Mouse (Mus musculus) splenic B cell, adult 2 months (primary cell): Measurements from ENCODE around the gene Cks1b.
A peak's percentile ranks its signal among the peaks of the same experiment; 100 is the strongest.

Experiments used
- DNase-seq: peaks from one replicate; pipeline ENCODE4 v3.0.0-alpha.2; 2011; ENCODE audit warnings: low read depth, low spot score
- H3K27me3 ChIP-seq: 2 replicates; pipeline ENCODE4 v1.6.1; 2012; ENCODE audit warnings: mild to moderate bottlenecking, low read length, moderate library complexity, mixed read lengths; ENCODE audit not compliant: control insufficient read depth, poor library complexity, insufficient read depth, severe bottlenecking
- H3K36me3 ChIP-seq: 2 replicates; pipeline ENCODE4 v1.6.1; 2012; ENCODE audit warnings: mild to moderate bottlenecking, low read length, moderate library complexity, mixed read lengths; ENCODE audit not compliant: control insufficient read depth, poor library complexity, insufficient read depth, severe bottlenecking

Cks1b gene

DNA sequence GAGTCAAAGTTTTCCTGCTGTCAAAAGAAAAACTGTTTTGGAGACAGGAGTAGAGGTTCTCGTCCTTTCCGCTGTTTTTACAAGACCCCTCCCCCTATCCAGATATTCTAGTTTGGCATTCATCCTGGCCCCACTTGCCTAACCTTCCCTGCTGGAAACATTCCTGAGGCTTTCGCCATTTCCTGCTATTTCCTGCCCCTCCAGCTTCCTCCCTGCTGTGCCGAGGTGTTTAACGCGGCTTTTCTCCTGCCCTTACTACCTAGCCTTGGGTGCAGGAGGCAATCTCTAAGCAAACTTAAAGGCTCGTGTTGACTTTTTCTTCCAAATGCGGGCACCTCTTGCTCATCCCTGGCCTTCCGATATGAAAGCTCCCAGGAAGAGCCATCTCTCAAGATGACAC lies 1.4 kb upstream of the Cks1b start:
- Histone ChIP-seq H3K36me3 (no peaks in the 10 kb centered on the region), H3K27me3 (no peaks in the 10 kb centered on the region)
- no peak for DNase-seq

GRCm38 (mm10) chr3:89418861-89419250 lies 673 bp upstream of the Cks1b start:
- Histone ChIP-seq H3K36me3 (no peaks in the 10 kb centered on the region), H3K27me3 (no peaks in the 10 kb centered on the region)
- no peak for DNase-seq

GRCm38 (mm10) chr3:89417840-89418169 lies 378 bp downstream of the Cks1b start:
- DNase-seq: no peak
- H3K36me3 ChIP-seq: no peaks in the 10 kb centered on the region
- H3K27me3 ChIP-seq: no peaks in the 10 kb centered on the region

- no peak for DNase-seq
- no peaks in the 10 kb centered on the region for H3K27me3 ChIP-seq
- H3K36me3 ChIP-seq: no peaks in the 10 kb centered on the region
Observed at GRCm38 (mm10) chr3:89417131-89417530, 1.1 kb downstream of the Cks1b start.

DNA sequence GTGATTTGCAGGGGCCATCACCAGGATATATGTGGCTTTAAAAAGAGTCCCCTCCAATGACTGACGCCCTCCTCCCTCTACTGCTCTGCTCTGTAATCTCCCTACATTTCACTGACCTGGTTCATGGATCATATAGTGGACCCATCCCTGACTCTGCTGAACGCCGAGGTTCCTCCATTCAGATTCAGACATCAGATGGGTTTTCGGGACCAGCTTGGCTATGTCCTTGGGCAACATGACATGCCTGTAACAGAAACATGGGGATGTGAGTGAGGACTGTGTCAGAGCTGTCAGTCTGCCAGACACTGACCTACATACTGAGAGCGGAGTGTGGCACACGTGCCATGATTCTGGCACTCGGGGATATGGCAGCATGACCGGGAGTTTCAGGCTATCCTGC lies 2.0 kb downstream of the Cks1b start:
- H3K36me3 ChIP-seq: no peaks in the 10 kb centered on the region
- no peaks in the 10 kb centered on the region for H3K27me3 ChIP-seq
- no peak for DNase-seq

GRCm38 (mm10) chr3:89411490-89412393 lies 6.4 kb downstream of the Cks1b start, which contains the start of gene Flad1:
TSS of gene Flad1 (minus strand) at chr3:89411870.
- peak; percentile 100 for DNase-seq
- Histone ChIP-seq H3K27me3 (no peaks in the 10 kb centered on the region), H3K36me3 (peaks cover 7% of the 10 kb centered on the region; the same call in 1 of the 2 replicates)

- DNase-seq: no peak
- H3K27me3 ChIP-seq: no peaks in the 10 kb centered on the region
- peaks cover 7% of the 10 kb centered on the region; the same call in 1 of the 2 replicates for H3K36me3 ChIP-seq
Observed at GRCm38 (mm10) chr3:89410864-89411263, 7.3 kb downstream of the Cks1b start.

DNA sequence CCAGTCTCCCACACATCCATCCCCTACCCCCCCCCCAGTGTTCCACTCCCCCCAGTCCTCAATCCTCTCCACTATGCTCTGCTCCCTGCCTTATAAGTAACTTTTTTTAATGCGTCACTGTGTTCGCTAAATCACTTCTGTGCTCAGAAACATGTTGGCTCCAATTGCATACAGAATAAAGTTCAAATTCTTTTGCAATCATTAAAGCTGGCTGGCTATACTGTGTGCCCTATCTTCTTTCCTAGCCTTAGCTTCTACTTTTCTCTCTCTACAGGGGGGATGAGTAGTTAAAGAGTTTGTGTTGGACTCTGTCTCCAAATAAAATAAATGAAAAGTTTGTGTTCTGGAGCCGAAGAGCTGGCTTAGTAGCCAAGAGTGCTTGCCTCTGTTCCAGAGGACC lies 8.5 kb downstream of the Cks1b start:
- DNase-seq: no peak
- Histone ChIP-seq H3K27me3 (no peaks in the 10 kb centered on the region), H3K36me3 (peaks cover 10% of the 10 kb centered on the region)

- peaks cover 13% of the 10 kb centered on the region for H3K36me3 ChIP-seq
- H3K27me3 ChIP-seq: no peaks in the 10 kb centered on the region
- no peak for DNase-seq
Observed at GRCm38 (mm10) chr3:89408448-89408847, 9.7 kb downstream of the Cks1b start.

- DNase-seq: no peak
- peaks cover 17% of the 10 kb centered on the region for H3K36me3 ChIP-seq
- H3K27me3 ChIP-seq: no peaks in the 10 kb centered on the region
Observed at GRCm38 (mm10) chr3:89406887-89407286, 11.3 kb downstream of the Cks1b start.

DNA sequence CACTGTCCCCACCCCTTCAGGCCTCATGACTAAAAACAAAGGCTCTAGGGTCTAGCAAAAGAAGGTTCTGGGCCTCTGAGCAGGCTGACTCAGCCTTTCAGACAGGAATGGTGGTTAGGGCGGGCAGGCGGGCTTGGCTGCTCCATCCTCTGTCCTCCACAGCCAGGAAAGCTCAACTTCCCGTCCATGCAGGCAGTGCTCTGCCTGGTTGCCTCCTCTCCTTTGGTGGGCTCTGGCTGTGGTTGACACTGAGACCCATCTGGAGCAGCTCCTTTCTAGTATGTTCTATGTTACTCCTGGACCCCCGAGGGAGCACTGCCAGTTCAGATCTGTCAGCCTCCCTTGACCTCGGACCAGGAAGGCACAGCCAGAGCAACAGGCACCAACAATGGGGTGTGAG lies 15.5 kb downstream of the Cks1b start, which contains the start of gene Lenep:
Lenep (minus strand) TSS at position 101 of the 400 bp plus-strand sequence.
- Histone ChIP-seq H3K27me3 (no peaks in the 10 kb centered on the region), H3K36me3 (peaks cover 15% of the 10 kb centered on the region)
- no peak for DNase-seq

- Histone ChIP-seq H3K27me3 (no peaks in the 10 kb centered on the region), H3K36me3 (peaks cover 15% of the 10 kb centered on the region)
- DNase-seq: no peak
Observed at GRCm38 (mm10) chr3:89401329-89401728, 16.9 kb downstream of the Cks1b start.

- H3K27me3 ChIP-seq: no peaks in the 10 kb centered on the region; the same call in 1 of the 2 replicates
- no peak for DNase-seq
- H3K36me3 ChIP-seq: peaks cover 4% of the 10 kb centered on the region; the same call in 1 of the 2 replicates
Observed at GRCm38 (mm10) chr3:89396654-89397005, 21.6 kb downstream of the Cks1b start.

- H3K36me3 ChIP-seq: no peaks in the 10 kb centered on the region
- H3K27me3 ChIP-seq: no peaks in the 10 kb centered on the region; the same call in 1 of the 2 replicates
- DNase-seq: peak; percentile 73
Observed at GRCm38 (mm10) chr3:89395806-89396653, 22.2 kb downstream of the Cks1b start.

GRCm38 (mm10) chr3:89395419-89395805 lies 22.8 kb downstream of the Cks1b start:
- Histone ChIP-seq H3K27me3 (no peaks in the 10 kb centered on the region; the same call in 1 of the 2 replicates), H3K36me3 (no peaks in the 10 kb centered on the region)
- no peak for DNase-seq
